Mouse (Mus musculus) CD8-positive naive resting alpha-beta T cell, adult 2 months (primary cell): ENCODE data around the gene Mmp21.
A peak's percentile ranks its signal among the peaks of the same experiment; 100 is the strongest.

Experiments used
- DNase-seq, 2 experiments: peaks; one replicate each; pipeline ENCODE4 v3.0.0; 2022; ENCODE audit warnings: low read depth in 2 of 2, low spot score in 2 of 2

The Mmp21 gene

GRCm38 (mm10) chr7:133669071-133669470, 10.8 kb downstream of the Mmp21 start:
- peak in 1 of 2 experiments; percentile 9 for DNase-seq

GRCm38 (mm10) chr7:133662467-133662866, 17.4 kb downstream of the Mmp21 start:
- no peak for DNase-seq

- no peak for DNase-seq
Measured at GRCm38 (mm10) chr7:133645716-133646115, 34.1 kb downstream of the Mmp21 start.

- no peak for DNase-seq
Measured at GRCm38 (mm10) chr7:133638821-133639220, 41.0 kb downstream of the Mmp21 start.

- DNase-seq, result no peak
Measured at GRCm38 (mm10) chr7:133638306-133638705, 41.6 kb downstream of the Mmp21 start.

- peak; percentile 93 to 95 for DNase-seq
Measured at GRCm38 (mm10) chr7:133637361-133638305, 42.2 kb downstream of the Mmp21 start, which contains the start of gene Edrf1. Gene Edrf1 (plus strand): TSS chr7:133637543.

- peak; percentile 79 to 92 for DNase-seq
Measured at GRCm38 (mm10) chr7:133636738-133637352, 43.0 kb downstream of the Mmp21 start.

- no peak for DNase-seq
Measured at GRCm38 (mm10) chr7:133634932-133635650, 44.8 kb downstream of the Mmp21 start.

- peak in 1 of 2 experiments; percentile 47 for DNase-seq
Measured at GRCm38 (mm10) chr7:133632476-133632875, 47.4 kb downstream of the Mmp21 start.

- DNase-seq, result no peak
Measured at GRCm38 (mm10) chr7:133630821-133631220, 49.0 kb downstream of the Mmp21 start.

- DNase-seq, result no peak
Measured at GRCm38 (mm10) chr7:133627184-133627936, 52.5 kb downstream of the Mmp21 start.
